Mouse (Mus musculus): Measurements from ENCODE around the gene Iqsec2.

DNA sequence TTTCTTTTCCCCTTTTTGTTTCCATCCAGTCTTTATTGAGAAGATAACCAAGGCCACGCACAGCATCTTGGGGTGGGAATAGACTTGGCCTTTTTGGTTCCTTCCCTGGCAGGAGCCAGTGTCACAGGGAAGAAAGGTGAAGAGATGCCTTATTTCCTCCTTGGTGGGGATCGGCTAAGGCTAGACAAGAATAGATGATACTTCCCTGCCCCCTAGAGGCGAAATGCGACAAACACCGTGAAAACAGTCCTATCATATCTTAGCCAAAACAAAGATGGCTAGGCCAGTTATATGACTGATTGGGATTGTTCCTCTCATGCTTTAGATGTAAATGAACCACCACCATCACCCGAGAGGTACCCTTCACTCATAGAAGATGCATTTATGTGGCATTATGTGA lies 7.6 kb downstream of the Iqsec2 start:
- TF ChIP-seq CHD2 (IDR thresholded peaks at IDR 0.05; ENCODE audit: low read length): no peak
- no peak for TF ChIP-seq ELF1 (IDR thresholded peaks at IDR 0.05; ENCODE audit: low read depth, low read length)

All from MEL (cell line).